Mouse (Mus musculus): Measurements from ENCODE around the gene Ago3.

- TF ChIP-seq CTCF (IDR thresholded peaks at IDR 0.05; ENCODE audit: extremely low read depth, insufficient read depth, insufficient read length, insufficient replicate concordance), result no peak
- no peak for TF ChIP-seq POLR2A (IDR thresholded peaks at IDR 0.05; ENCODE audit: low read depth, low read length)
Observed at GRCm38 (mm10) chr4:126325281-126325861, 104.0 kb downstream of the Ago3 start, which contains the start of gene Tekt2.
